Mouse (Mus musculus) thymus, adult 2 months (tissue): ENCODE measurements at regions not wholly inside any gene's neighbourhood (a gene's known extent, or its start where the extent isn't known, plus 50 kb on each side); places are given as distances from the start of the nearest gene placed in this dataset.

Experiments
- CTCF ChIP-seq: fragments of 200-500 bp; IDR thresholded peaks from 2 replicates; pipeline ENCODE4 v1.5.1; 2012; ENCODE audit warnings: mild to moderate bottlenecking, control low read depth, low read length, moderate library complexity, borderline replicate concordance; ENCODE audit not compliant: control insufficient read depth, poor library complexity, insufficient read depth; ENCODE audit errors: extremely low read depth
- POLR2A ChIP-seq: fragments of 200-500 bp; IDR thresholded peaks from 2 replicates; pipeline ENCODE4 v1.6.1; 2012; ENCODE audit warnings: mild to moderate bottlenecking, low read length, control low read depth, moderate library complexity; ENCODE audit not compliant: control insufficient read depth, poor library complexity, insufficient read depth; ENCODE audit errors: extremely low read depth

- TF ChIP-seq CTCF (no peak), POLR2A (no peak)
Measured at GRCm38 (mm10) chr10:96410028-96410427, 206.8 kb upstream of the Btg1 start.
